Mouse (Mus musculus): ENCODE results near the gene Sfmbt1.

Gene Sfmbt1

DNA sequence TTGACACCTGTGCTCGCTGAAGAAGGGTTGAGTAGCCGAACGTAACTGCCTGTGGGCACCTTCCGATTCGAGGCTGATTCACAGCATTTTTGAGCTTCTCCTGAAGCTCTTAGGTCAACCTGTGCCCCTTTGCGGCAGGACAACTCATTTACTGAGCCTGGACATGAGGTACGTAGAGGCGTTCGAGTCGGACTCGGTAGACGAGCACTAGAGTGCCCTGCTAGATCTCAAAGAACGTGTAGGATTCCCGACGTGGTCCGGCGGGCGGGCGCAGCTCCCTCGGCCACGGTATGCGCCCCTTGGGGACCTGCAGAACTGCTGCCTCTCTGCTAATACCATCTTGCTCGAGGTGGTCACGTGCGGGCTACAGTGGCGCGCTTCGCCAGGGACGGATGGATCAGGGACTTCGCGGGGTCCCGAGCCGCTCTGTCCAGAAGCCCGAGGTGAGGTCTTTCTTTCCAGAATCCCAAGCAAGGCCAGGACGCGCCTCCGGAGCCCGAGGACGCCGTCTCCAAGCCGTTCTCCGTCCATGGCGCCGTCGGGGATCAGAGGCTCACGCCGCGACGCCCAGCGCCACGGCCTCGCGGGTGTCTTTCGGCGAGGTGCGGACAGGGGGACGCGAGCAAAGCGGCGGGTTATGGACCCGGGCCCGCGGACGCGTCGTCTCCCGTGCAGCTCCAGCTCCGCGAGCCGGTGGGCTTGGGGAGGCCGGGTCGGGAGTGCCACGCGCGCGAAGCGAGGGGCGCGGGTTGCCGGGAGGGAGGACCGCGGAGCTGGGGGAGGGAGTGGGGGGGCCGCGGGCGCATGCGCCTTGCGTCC lies at the start of gene Sfmbt1:
TSS of gene Sfmbt1 (plus strand) at position 51 of the 819 bp plus-strand sequence.
- peak; percentile 23 for DNase-seq (ENCODE audit: low spot score)

DNA sequence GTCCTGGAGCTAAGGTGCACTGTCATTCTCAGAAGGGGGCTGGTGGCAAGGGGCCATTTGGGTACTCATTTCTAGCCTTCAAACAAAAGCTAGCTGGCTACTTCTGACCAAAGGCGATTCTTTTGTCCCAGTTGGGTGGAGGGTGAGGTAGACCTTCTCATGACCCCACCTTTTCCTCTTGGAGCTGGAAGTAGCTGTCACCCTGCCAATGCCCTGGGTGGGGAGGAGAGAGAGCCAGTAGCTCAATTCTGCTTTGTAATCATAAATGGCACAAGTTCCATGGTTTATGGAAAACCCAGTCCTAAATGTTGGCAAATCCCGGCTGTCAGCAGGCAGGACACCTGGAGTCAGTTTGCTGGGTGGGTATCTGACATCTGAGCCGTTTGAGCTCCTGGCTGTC lies 48.6 kb upstream of the Sfmbt1 start:
- no peak for DNase-seq (ENCODE audit: low spot score)

DNA sequence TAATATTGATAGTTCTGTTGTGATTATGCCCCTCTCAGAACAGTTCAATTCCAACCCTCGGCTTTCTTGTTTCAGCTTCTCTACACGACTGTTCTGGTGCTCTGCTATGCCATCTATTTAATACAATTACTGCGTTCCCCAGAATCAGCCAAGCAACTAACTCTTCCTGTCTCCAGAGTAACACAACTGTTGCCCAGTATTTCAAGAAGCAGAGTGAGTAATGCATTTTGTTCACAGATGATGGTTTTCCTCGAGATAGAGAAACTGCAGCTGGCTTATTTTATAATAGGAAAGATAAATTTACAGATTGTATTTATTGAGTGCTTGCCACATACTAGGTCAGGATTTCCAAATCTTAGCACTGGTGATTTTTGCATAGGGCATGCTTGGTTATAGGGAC lies 48.0 kb upstream of the Sfmbt1 start:
- no peak for DNase-seq (ENCODE audit: low spot score)

DNA sequence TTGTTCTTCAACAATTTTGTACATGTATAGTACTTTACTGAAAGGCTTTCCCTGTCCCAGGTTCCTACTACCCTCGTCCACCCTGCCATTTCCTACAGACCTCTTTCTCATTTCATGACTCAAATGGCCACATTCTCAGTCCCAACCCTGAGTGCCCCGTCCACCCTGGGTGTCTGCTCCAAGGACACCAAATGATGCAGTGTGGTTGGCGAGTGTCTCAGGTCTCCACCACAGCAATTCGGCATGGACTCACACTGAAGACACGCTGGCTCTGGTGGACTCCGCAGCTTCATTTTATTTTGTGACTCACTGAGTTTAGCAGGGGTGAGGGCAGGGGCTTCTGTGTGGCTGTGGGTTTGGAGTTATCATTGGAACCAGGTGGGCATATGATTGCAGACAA lies 44.5 kb upstream of the Sfmbt1 start:
- no peak for DNase-seq (ENCODE audit: low spot score)

DNA sequence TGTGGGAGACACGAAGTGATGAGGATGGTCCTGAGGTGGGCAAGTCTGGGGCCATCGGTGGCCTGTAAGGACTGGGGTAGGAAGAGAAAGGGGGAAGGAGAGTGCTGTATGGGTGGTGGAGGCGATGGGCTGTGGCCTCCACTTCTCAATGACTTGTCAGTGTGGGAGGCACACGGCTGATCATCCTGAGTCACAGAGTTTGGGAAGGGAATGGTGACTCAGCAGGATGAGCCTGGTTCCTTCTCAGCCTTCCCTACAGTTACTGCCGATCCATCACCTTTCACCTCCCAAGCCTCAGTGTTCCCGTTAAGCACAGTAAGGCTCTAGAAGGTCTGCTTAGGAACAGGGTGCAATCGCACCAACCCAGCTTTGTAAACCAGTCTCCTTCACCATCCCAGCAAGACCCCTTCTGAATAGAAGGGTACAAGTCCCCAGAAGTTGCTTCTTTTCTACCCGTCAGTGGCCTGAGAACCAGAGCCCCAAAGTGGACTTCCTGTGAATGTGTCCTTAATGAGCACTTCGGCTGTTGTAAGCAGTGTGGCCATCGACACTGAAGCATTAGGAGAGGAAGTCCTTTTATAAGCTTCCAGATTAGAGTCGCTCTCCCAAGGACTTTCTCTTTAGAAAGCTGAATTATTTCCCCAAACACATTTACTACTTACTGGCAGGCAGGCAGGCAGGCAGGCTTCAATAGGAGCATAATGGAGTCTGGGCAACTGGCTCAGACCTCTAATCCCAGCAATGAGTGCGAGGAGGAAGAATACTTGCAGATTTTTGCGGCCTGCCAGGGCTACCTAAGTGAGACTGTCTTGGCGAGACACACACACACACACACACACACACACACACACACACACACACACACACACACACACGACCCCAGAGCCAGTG lies 43.3 kb upstream of the Sfmbt1 start:
- peak; percentile 26 for DNase-seq (ENCODE audit: low spot score)

DNA sequence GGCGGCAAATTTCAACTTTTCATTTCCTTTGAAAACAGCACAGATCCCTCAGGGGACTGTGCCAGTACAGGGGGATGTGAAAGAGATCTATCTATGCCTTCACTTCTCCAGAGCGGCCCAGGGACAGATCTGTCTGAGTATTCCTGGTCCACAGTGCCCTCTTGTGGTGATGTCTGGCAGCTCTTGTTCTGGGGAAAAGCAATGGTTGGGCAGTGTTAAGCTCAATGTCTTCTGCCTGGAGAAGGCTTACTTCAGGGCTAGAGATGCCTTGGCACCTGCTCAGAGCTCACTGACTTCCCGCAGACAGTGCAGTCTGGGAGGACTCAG lies 42.7 kb upstream of the Sfmbt1 start:
- DNase-seq (ENCODE audit: low spot score): peak; percentile 95

DNA sequence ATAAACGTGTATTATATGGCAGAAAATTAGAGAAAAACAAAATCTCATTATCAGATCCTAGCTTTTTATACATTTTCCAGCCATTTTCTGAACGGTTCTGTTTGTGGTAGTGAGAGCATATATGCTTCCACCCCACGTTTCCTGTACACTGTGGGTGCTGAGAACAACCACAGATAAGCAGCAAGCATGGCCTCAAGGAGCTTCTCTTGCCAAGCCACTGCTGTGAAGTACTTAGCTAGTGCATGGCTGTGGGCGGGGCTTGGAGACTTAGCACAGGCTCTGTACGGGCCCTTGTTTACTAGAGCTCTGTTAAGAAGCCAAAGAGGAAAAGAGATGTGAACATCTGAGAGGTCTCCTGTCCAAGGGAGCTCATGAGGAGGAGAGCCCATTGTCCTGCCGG lies 39.7 kb upstream of the Sfmbt1 start:
- no peak for DNase-seq (ENCODE audit: low spot score)

DNA sequence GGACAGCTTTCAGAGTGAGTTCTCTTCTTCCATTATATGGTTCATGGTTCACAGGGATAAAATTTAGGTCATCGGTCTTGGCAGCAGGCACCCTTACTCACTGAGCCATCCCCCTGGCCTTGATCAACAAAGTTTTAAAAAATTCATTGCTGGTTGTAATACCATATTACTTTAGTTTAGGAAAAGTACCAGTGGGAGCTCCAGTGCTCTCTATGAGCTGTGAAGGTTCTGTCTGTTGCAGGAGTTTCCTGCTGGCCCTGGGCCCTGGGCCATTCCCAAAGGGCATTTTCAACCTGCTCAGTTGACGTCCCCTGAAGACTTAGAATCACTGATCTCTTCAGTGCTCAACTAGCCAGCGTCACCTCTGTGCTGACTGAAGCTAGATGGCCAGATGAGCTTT lies 32.5 kb upstream of the Sfmbt1 start:
- DNase-seq (ENCODE audit: low spot score): no peak

DNA sequence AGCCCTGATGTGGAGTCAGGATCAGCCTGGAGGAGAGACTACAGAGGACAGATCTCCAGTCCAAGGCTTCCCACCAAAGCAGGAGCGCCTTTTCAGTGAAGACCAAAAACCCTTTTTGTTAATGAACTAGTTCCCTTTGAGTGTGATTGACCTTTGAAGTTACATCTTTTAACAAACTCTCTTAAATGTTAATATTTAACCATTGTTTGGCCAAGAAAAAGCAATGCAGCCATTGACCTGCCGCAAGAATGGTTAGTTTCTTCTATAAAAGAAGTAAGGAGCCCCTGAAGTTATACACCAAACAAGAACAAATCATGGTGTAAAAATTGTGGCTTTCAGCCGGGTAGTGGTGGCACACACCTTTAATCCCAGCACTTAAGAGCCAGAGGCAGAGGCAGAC lies 24.0 kb upstream of the Sfmbt1 start:
- no peak for DNase-seq (ENCODE audit: low spot score)

DNA sequence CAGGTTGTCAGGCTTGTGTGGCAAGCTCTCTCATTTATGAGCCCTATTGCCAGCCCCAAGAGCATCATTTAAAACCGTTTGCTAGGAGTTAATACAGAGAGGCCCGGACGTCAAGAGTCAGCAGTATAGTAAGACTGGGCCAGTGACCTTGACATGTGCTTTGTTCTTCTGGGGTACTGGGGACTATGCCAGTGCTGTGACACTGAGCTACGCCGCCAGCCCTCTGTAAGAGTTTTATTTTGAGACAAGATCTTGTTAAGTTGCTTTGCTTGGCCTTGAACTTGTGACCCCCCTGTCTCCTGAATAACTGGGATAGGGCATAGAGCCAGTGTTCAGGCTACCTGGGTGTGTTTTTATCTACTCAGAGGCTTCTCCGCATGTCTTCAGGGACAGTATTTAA lies 22.2 kb upstream of the Sfmbt1 start:
- no peak for DNase-seq (ENCODE audit: low spot score)

DNA sequence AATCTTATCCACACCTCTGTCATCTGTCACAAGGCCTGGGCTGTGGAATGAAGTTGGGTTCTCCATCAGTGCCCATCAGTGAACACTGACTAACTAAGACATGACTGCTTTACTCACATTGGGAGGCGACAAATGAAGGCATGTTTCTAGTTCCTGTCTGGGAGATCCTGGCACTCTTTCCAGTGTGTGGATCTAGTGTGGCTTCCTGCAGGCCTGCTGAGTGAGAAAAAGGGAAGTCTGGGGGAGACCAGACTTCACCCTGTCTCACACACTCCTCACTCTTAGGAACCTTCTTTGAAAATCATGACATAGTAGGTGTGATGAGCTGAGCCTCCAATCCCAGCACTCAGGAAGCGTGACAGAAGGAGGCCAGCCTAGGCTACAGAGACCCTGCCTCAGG lies 19.9 kb upstream of the Sfmbt1 start:
- DNase-seq (ENCODE audit: low spot score): peak; percentile 38

DNA sequence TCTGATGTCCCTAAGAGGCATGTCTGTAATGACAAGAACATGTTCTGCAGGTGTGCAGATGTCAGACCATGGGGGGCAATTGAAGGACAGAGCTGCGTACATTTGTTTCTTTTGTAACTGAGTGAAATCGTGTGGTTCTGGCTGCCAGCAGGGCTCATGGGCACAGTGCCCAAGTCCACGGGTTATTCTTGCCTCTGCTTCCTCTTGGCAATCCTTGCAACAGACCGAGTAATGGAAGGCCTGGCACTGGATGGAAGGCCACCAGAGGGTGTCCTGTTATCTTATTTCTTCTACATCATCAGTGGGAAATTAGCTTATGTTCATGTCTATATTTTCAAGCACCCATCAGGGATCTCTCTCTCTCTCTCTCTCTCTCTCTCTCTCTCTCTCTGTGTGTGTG lies 19.0 kb upstream of the Sfmbt1 start:
- DNase-seq (ENCODE audit: low spot score): peak; percentile 87

DNA sequence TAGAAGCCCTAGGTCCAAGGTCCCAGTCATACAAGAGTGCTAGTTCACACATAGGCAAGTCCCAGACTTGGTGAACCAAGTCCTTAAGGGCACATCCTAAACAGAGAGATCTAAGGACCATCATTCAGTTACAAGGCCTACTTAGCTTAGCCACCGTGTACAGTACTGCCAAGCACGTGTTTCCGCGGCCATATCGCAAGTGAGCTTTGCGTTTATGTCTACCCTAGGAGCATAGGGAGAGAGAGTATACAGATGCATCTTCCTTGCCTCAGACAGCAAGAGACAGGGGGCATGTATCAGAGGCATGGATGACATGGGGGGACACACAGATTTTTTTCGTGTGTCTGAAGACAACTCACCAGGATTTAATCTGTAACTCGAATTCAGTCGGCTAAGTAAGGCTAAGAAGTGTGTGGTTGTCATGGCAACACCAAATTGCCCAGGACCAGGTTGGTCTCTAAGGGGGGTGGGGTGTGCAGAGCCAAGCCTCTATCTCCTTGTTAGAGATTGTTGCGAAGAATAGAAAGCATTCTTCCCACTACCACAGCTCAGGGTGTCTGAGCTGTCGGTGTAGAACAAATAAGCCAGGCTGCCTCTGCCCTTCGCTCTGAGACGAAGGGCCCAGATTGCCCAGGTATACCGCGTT lies 17.1 kb upstream of the Sfmbt1 start:
- DNase-seq (ENCODE audit: low spot score): no peak

DNA sequence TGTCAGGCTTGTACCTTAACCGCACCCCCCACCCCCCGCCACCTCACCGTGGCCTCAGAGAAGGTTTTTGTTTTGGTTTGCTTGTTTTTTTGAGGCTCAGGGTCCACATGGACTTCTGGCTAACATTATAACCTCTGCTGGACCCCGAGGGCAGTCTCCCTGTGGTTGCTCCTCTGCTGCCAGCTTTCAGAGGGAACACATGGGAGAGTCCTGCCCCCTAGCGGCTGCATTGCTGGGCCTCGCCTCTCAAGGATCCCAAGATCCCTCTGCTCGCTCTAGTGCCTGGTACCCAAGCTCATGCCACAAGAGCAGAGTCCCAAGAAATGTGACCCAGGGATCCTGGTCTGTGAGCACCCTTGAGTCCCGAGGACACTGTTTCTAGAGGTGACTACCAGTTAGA lies 15.0 kb upstream of the Sfmbt1 start:
- peak; percentile 59 for DNase-seq (ENCODE audit: low spot score)

DNA sequence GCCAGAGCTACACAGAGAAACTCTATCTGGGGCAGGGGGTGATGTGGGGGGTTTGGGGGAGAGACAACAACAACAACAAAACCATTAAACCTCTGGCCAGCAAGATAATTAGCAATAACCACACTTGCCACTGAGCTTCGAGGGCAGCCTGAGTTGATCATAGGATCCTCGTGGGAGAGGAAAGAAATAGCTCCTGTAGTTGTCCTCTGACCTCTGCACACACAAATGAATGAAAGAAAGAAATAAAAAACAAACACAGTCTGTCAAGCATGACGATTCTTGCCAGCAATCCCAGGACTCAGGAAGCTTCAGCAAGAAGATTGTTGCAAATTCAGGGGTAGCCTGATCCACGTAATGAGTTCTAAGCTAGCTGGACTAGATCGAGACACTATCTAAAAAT lies 12.1 kb upstream of the Sfmbt1 start:
- no peak for DNase-seq (ENCODE audit: low spot score)

DNA sequence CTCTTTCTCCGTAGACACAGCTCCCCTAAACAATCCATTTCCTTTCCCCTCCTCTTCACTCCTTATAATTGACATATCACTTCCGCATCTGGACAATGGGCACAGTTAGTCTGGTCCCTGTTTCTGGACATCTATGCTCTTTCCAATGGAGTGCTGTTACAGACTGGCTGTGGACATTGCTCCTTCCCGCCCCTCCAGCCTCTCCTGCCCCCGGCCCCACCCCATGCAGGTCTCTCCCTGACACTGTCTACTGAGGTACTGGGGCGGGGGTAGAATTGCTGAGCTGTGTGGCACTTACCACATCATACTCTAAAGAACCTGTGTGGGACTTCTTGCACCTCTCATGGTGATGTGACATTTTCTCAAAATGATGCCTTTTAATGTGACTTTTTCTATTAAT lies 11.6 kb upstream of the Sfmbt1 start:
- DNase-seq (ENCODE audit: low spot score): no peak

DNA sequence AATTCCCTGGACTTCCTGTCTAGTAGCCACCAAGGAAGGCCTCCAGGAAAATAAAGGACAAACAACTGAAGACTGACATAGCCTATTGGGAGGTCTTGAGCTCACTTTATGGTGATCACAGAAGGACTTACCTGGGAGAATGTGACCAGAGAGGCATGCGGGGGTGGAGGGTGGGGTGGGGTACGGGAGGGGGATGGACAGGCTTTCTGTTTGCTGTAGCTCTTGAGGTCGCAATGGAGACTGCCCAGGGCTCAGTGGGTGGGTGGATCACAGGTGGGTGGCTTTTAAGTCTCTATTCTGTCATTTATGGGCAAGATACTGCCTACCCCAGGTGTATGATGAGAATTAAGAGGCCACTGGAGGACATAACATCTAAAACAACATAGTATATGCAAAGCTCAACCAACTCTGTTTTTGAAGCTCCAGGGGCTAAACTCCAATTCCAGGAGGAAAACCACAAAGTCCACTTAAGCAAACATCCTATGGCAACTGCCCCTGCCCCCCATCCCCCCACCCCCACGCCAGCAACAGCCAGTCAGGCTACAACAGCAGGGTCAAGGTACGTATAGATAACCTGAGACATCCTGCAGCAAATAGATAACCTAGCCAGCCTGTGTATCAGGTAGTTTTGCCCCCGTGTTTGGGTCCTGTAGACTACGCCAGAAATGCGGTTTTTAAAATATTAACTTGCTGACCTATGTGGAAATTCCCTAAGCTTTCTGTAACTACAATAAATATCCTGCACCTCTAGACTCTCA lies 10.4 kb upstream of the Sfmbt1 start:
- DNase-seq (ENCODE audit: low spot score): no peak

DNA sequence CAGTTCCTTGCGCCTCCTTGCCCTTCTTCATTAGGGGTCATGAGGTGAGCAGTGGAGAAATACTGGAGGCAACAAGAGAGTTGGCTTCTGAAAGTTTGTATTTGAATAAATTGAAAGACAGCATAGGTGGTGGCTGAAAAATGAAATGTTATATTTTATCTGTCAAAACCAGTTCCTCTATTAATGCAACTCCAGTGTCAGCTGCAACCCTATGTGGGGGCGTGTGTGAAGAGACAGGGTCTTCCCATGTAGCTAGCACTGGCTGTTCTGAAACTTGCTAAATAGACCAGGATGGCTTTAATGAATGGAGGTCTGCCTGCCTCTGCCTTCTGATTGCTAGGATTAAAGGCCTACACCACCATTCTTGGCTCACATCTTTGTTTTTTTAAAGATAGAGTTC lies 2.8 kb upstream of the Sfmbt1 start:
- DNase-seq (ENCODE audit: low spot score): no peak

DNA sequence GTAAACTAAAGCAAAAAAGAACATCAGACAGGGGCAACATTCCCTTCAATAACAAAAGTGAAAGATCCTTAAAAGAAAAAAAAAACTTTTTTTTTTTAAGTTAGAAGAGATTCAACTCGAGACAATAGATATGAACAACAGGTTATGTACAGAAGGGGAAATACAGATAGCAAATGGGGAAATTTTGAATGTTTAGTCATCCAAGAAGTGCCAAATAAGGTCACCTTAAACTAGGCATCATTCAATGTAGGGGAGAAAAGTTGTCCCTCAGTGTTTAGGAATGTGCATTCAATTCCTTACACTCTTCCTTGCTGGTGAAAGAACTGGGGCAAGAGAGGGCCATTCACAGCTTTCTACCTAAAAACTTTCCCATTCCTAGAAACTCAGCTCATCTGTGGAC lies 880 bp upstream of the Sfmbt1 start:
- DNase-seq (ENCODE audit: low spot score): no peak

DNA sequence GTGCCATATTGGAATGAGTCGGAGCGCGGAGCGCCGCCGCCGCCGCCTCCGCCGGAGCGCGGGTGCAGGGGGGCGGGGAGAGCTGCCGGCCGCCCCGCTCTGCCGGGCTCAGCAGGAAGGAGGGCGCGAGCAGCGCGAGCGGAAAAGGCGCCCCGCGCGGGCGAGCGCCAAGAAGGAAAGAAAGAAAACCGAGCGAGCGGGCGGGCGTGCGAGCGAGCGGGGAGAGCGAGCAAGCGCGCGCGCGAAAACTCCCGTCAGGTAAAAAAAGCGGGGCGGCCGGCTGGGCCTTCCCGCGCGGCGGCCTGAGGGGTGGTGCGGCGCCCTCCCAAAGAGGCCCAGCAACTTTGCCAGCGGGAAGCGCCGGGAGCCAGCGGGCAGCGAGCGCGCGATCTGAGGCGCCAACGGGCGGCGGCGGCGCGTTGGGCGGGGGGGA lies 985 bp downstream of the Sfmbt1 start:
- DNase-seq (ENCODE audit: low spot score): peak; percentile 81

DNA sequence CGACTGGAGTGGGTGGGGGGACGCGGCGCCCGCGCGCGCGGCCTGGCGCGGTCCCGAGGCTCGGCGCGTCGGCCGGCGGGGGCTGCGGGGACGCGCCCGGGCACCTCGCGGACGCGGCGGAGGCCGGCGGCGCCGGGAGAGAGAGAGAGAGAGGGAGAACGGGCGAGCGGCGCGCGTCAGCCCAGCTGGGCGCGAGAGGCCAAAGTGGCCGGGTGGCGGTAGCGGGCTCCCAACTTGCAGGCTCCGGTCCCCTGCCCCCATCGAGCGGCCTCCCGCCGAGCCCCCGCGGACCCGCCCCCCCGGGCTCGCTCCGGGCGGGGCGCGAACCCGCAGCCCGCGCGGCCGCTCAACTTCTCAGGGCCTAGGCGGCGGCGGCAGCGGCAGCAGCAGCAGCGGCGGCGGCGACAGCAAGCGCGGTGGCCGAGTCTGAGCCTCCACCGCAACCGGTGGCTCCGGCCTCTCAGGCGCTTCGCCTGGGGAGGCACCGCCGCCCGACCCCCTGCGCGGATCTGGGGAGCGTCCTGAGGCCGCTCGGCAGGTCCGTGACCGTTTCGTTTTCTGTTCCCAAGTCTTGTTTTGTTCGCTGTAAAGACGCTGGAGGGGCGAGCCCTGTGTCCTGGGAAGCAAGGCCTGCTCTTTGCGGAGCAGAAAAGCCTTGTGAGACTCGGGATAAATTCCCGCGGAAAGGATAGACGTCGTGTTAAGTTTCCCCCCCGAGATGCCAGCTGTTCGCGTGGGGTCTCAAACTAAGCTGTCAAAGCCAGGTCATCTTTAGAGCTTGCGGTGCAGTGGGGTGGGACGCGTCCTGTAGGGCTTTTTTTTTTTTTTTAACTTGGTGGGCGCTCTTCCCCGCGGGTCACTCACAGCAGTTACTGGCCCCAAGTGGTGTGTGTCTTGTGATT lies 1.7 kb downstream of the Sfmbt1 start:
- peak; percentile 62 for DNase-seq (ENCODE audit: low spot score)

All from layer of hippocampus, adult 11-12 months (tissue).